Mouse (Mus musculus) right cerebral cortex, adult 2 months (tissue): ENCODE data around the gene Bod1.

Experiments
- DNase-seq, 2 experiments: peaks; one replicate each; pipeline ENCODE4 v3.0.0; 2021 to 2022; ENCODE audit warnings: low spot score in 2 of 2

The Bod1 gene

DNA sequence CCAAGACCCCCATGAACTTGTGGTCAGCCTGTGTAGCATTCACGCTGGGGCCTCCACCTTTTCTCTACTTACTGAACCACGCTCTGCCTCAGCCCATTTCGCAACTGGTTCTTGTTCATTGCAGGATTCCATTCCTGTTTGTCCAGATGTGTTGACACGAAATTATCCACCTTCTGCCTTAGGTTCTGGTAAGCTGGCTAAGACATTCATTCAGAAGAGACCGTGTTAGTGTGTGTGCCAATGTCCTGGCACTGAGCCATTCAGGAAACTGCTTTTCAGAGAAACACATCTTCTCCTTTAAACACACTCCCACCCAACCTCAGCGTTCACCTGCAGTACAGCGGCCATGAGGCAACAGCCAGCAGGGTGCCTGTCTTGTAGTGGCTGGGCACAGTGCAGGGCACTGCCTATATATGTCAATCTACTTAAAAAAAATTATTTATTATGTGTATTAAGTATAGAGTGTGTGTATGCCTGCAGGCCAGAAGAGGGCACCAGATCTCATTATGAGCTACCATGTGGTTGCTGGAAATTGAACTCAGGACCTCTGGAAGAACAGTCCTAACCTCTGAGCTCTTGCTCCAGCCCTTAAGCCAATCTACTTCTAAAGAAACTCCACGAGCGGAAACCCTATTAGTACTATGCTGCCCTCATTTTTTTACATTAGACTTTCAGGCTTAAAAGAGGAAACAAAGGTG is 2.4 kb downstream of the Bod1 start:
- no peak for DNase-seq

- DNase-seq = no peak
These were observed 7.5 kb downstream of the Bod1 start for GRCm38 (mm10) chr11:31664186-31664585.

- no peak for DNase-seq
These were observed 8.2 kb downstream of the Bod1 start for GRCm38 (mm10) chr11:31663501-31663900.

DNA sequence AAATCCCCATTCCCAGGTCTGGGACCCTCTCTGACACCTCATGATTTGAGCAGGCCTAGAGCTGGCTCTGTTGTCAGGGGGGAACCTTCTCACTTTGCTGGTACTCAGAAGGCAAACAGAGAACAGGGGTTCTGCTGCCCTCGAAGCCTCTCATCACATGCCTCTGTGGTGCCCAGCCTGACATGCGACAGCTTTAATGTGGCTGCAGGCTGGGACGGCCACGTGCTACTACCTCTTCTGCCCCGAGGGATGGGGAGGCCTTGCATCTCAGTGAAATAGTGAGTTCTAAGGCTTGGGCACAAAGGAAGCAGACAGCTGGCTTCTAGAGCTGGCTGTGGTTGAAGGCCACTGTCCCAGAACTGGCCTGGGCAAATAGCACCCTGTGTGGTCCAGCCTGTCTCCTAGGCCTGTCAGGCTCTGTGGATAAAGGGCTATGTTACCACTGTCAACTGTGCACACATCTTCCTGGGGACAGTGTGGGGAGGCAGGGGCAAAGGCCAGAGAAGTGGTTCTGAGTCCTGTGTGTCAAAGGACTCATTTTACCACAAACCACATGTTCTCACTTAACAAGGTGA is 8.7 kb downstream of the Bod1 start:
- DNase-seq = no peak

DNA sequence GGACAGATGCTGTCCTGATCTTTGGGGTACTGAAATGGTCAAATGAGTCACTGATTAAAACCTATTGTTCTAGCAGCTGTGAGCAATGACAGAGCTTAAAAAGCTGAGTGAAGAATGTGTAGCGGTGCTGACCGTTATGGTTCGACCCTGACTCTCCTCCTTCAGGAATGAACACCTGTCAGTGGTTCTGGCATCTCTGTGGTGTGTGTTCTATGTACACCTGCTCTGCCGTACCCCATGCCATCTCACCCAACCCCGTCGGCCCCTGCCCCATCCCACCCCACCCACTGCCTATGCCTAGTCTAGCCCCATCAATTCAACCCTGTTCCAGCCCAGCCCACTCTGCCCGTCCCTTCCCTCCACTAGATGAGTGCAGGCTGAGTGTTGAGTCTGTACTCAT is 9.5 kb downstream of the Bod1 start:
- no peak for DNase-seq

- DNase-seq = no peak
These were observed 13.9 kb downstream of the Bod1 start for GRCm38 (mm10) chr11:31657806-31658175.

DNA sequence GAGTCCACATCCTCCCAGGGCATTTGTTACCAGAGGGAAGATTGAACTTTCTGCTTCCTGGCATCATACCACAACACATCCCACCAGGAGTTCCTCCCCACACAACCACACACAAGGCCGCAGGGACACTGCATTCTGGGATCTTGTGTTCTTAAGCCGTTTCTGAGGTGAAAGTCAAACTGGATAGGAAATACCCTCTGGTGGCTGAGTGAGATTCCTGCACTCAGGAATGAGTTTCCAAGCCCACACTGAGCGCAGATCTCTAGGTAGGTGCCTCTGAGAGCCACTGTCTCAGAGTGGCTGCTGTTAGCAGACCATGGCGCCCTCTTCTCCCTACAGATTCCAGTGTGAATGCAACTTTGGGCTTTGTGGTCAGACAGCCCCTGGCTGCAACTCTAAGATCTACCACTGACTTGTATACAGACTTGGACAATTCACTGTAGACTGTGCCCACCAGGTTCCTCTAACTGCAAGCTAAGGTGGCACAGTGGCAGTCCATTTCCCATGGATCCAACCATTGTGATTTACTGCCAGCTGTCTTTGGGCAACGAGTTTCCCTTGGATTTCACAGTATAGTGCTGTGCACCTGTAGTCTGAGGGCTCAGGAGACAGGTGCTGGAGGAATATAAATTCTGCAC is 14.4 kb downstream of the Bod1 start:
- no peak for DNase-seq

DNA sequence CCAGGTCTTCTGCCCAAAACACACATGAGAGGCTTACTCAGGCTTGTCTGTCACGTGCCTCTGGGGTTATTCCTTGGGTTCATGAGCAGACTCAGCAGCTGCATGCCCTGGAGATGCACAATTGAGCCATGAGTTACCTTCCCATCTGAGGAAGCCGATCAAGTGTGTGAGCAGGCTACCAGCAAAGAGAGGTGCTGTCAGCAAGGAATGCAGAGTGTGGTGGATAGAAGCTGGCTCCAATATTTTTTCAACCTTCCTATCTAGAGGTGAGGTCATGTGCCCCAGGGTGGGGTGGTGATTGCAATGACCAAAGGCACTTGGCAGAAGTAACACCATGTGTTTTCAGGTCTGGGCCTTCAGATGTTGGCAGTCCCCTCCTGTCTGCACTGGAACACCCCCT is 22.2 kb downstream of the Bod1 start:
- DNase-seq = no peak

- DNase-seq = no peak
These were observed 24.4 kb downstream of the Bod1 start for GRCm38 (mm10) chr11:31647268-31647667.

GRCm38 (mm10) chr11:31646571-31646970 is 25.1 kb downstream of the Bod1 start:
- DNase-seq = no peak

DNA sequence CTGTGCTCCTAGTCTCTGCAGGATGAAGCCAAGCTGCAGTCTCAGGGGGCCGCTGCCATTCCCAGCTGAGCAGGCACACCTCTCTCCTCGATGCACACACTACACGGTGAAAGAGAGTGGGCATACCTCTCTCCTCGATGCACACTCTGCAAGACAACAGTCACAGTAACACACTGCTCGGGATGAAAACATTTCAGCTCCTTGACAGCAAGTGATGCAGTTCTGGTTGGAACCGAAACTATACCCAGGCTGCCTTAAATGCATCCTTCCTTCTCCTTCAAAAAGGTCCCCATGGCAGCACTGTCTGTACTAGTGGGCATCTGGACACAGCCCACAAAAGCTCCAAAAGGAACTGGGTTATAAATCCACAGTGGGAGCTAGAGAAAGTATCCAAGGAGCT is 28.6 kb downstream of the Bod1 start:
- DNase-seq = no peak

DNA sequence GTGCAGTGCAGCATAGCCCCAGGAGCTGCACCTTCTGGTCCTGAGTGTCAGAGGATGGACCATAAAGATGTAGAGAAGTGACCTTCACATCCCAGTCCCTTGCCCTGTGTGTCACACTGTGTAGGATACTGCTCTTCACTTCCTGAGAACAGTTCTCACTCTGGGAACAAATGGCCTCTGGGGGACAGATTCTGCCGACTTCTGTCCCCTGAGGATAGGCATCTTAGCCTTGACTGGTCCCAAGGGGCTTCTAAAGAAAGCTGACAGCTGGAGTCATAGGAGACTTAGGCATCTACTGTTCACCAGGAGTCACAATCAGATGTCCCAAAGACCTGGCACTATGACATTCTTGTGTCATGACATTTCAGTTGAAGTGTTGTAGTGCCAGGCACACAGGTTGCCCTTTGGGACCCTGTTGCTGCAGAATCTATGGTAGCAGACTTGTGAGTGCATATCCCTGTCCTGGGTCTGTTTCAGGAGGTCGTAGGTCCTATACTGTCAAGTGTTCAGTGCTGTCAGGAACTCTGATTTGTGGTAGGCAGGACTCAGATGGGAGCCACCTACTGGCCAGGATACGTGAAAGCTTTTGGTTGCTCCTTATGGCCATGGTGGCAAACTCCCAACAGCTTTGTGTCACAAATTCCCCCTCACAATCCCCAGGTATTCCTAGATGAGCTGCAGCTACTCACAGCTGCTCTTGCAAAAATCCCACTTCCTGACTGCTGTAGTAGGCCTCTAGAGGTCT is 30.4 kb downstream of the Bod1 start:
- DNase-seq = no peak

GRCm38 (mm10) chr11:31640187-31640586 is 31.5 kb downstream of the Bod1 start:
- DNase-seq = no peak

DNA sequence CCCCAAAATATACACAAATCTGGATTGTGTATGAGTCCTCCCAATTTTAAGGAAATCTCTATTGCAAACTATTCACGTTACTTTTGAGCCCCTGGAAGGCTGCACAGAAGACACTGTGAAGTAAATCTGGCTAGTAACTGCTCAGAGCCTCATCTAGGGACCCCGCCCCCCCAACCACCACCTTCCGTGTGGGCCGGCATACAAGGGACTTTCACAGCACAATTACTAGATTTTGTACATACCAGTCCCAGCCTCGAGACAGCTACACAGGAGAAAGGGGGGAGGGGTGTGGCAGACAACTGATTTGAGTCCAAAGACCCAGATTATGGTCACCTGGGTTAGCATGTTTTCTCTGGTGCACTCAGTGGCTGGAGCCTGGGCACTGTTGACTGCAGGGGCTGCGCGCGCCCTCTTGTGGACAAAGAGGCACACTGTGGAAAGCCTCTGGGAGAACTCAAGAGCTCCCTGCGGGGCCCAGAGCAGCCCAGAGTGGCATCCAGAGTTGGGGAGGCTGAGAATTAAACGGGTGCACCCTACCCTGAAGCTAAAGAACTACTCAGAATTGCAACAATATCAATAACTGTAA is 33.8 kb downstream of the Bod1 start:
- DNase-seq = peak; percentile 79 to 84

GRCm38 (mm10) chr11:31628700-31629099 is 43.0 kb downstream of the Bod1 start:
- DNase-seq = no peak

DNA sequence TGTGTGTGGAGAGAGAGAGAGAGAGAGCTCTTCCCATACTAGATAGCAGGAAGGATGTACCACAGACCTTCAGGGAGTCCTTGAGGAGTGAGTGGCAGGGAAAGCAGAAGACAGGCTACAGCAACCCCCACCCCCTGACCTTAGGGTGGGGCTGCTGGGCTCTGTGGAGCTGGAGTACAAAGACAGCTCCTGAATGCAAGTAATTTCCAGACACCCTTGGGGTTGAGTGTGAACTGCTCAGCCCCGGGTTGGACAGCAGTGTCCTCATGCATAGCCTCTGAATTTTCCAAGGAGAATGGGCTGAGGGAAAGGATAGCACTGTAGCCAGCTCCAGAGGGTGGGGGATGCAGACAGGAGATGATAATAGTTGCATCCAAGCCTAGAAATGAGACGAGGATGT is 50.9 kb downstream of the Bod1 start:
- no peak for DNase-seq

DNA sequence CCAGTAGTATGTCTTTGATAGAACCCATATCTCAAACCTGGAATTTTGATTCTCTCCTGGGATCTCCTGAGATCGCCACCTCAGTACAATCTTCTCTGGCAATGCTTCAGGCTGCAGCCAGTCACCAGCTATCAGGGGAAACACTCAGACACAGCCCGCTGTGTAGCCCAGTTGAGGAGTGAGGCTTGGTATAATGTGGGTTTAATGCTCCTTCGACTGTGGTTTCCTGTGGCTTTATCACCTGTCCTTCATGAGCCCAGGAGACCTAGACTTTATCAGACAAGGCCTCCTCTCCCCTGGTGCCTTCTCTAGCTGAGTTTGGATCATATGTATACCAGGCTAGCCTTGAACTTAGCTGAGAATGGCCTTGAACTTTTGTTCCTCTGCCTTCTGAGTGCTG is 53.9 kb downstream of the Bod1 start:
- no peak for DNase-seq

GRCm38 (mm10) chr11:31617236-31617635 is 54.4 kb downstream of the Bod1 start:
- DNase-seq = no peak

DNA sequence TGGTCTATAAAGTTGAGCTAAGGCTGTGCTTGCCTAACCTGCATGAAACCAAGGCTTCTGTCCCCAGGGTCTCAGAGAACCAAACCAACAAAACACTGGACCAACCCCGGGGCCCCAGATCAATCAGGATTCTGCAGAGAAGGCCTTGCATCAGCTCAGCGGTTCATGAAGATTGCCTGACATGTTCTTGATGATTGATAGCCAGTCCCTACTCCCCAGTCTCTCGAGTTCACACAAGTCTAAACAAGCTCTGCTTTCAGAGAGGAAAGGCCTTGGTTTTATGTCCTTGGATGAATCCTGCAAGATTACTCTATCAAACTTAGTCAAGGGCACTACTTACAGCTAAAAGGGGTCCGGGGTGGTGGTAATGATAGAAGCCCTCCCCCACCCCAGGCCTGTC is 55.0 kb downstream of the Bod1 start:
- DNase-seq = no peak
